In genomic region chr6:32328028-32328427, GRCm38 (mm10) we compare ENCODE assay signal across 7 mouse cellular contexts.
A peak's percentile ranks its signal among the peaks of the same experiment; 100 is the strongest.
DNase-seq lines count a peak whose midpoint lies in the region; ATAC-seq lines count a peak whose summit lies in the region.

No protein-coding gene starts in this region.

- no peak overlapping the region for H3K9ac ChIP-seq in intestine, embryonic 14.5 days (ENCODE audit: low read length)
- no peak overlapping the region for H3K9ac ChIP-seq in midbrain, embryonic 13.5 days (replicated peaks)

- H3K4me1 ChIP-seq in intestine, embryonic 14.5 days (replicated peaks; ENCODE audit: control insufficient read depth, insufficient read depth, low read length), result no peaks in the 10 kb centered on the region
- peaks cover 42% of the 10 kb centered on the region for H3K4me1 ChIP-seq in midbrain, embryonic 13.5 days (replicated peaks)

- intact Hi-C loops in left cerebral cortex, postnatal 10 days (cut with DNase I), result loop anchor here (5.0 kb wide), 1 partner anchor 391 kb away; no protein-coding TSS in a partner anchor

- peak; percentile 95 for ATAC-seq in common myeloid progenitor, adult 5-6 weeks (replicated peaks; ENCODE audit: low read depth, poor library complexity, severe bottlenecking)
- peak; percentile 64; the same call in 1 of the 2 replicates for ATAC-seq in intestine, embryonic 14.5 days (replicated peaks; ENCODE audit: low FRiP score, low TSS enrichment, low read depth)
- ATAC-seq in midbrain, embryonic 13.5 days, result peak; percentile 79

- peak; percentile 71 to 92 for DNase-seq in adrenal gland, adult (ENCODE audit: inconsistent age in 2 of 2, low spot score in 1 of 2)
- peak; percentile 13 to 31 for DNase-seq in gastrocnemius, adult 8-10 months (ENCODE audit: low spot score in 2 of 2)
- DNase-seq in intestine, embryonic 14.5 days (ENCODE audit: low spot score), result peak; percentile 81
- DNase-seq in left cerebral cortex, postnatal 10 days (ENCODE audit: extremely low spot score in 1 of 2, low spot score in 2 of 2), result peak; percentile 44 to 72
- DNase-seq in spleen, postnatal 10 days (ENCODE audit: low spot score in 2 of 2), result peak; percentile 12 to 50

- H3K4me2 ChIP-seq in intestine, embryonic 14.5 days (ENCODE audit: low read length), result no peak overlapping the region
- peak overlapping the region; percentile 14; the same call in 1 of the 2 replicates for H3K4me2 ChIP-seq in midbrain, embryonic 13.5 days (replicated peaks)

- no peak overlapping the region for H3K4me3 ChIP-seq in intestine, embryonic 14.5 days (ENCODE audit: low read depth, low read length)
- no peak overlapping the region for H3K4me3 ChIP-seq in midbrain, embryonic 13.5 days (replicated peaks)

- H3K9me3 ChIP-seq in intestine, embryonic 14.5 days (ENCODE audit: control insufficient read depth, low read length), result no peaks in the 10 kb centered on the region
- H3K9me3 ChIP-seq in midbrain, embryonic 13.5 days, result no peaks in the 10 kb centered on the region

- no peak overlapping the region for H3K27ac ChIP-seq in intestine, embryonic 14.5 days (ENCODE audit: low read depth)
- H3K27ac ChIP-seq in midbrain, embryonic 13.5 days, result 0 out of 2 replicates have a peak overlapping the region, but pooled peaks have one; percentile 17

- 2% methylated on average over 8 of the region's 8 CpGs for WGBS in intestine, embryonic 14.5 days
- 2% methylated on average over 8 of the region's 8 CpGs for WGBS in midbrain, embryonic 13.5 days

- H3K27me3 ChIP-seq in intestine, embryonic 14.5 days (replicated peaks; ENCODE audit: control insufficient read depth, insufficient read depth, low read length), result no peaks in the 10 kb centered on the region
- peaks cover 4% of the 10 kb centered on the region; the same call in 1 of the 2 replicates for H3K27me3 ChIP-seq in midbrain, embryonic 13.5 days

- H3K36me3 ChIP-seq in intestine, embryonic 14.5 days (ENCODE audit: control insufficient read depth, insufficient read depth, low read length), result no peaks in the 10 kb centered on the region
- H3K36me3 ChIP-seq in midbrain, embryonic 13.5 days, result no peaks in the 10 kb centered on the region

Comparison
In these comparisons a context has a peak if more than half of its experiments do, and no peak if none do; other contexts are left out.
1. DNase-seq: peak in every context shown above with its lines; median percentile 82 in adrenal gland, adult; 81 in intestine, embryonic 14.5 days; 58 in left cerebral cortex, postnatal 10 days; 31 in spleen, postnatal 10 days; 22 in gastrocnemius, adult 8-10 months.